15 mouse cellular contexts compared by ENCODE assay signal in genomic region chr2:29591626-29592025, GRCm38 (mm10).
"Had no signal": no experiment of that assay in that cellular context is flagged by ENCODE, and none has a peak within 500 bp of the region (broad histone marks: within the 10 kb centered on the region; RNA-seq: fewer than 3 reads in every experiment).

No protein-coding gene starts in this region.

- H3K27me3 ChIP-seq: midbrain, embryonic 15.5 days; neural tube, embryonic 12.5 days; stomach, embryonic 15.5 days had no signal

- ATAC-seq: midbrain, embryonic 15.5 days had no signal

- H3K4me1 ChIP-seq: stomach, embryonic 15.5 days had no signal

- H3K27ac ChIP-seq: kidney, postnatal 0 days; layer of hippocampus, adult 2 months; limb, embryonic 10.5 days; macrophage; midbrain, embryonic 15.5 days; neural tube, embryonic 12.5 days; stomach, embryonic 15.5 days had no signal

- H3K4me3 ChIP-seq: layer of hippocampus, adult 2 months; limb, embryonic 10.5 days; megakaryocyte, embryonic 14.5 days; midbrain, embryonic 15.5 days; neural tube, embryonic 12.5 days; stomach, embryonic 15.5 days had no signal

- DNase-seq: kidney, adult 8-10 months; kidney, postnatal 36 days; lung, embryonic 14.5 days; lung, postnatal 14 days; retina, postnatal 1 day; thymus, adult 2 months; thymus, postnatal 25 days had no signal

- H3K9me3 ChIP-seq: limb, embryonic 10.5 days; midbrain, embryonic 15.5 days; neural tube, embryonic 12.5 days; stomach, embryonic 15.5 days had no signal

- H3K36me3 ChIP-seq: limb, embryonic 10.5 days; midbrain, embryonic 15.5 days; neural tube, embryonic 12.5 days; stomach, embryonic 15.5 days had no signal
